Mouse (Mus musculus) common myeloid progenitor, adult 5-6 weeks (primary cell): Measurements from ENCODE around the gene Cd101. TPM values are rescaled to one million over a fixed set of nuclear protein-coding genes. Genes with fewer than 3 reads are reported as not detected.

Experiments used
- ATAC-seq: replicated peaks from 2 replicates; pipeline ENCODE4 v1.8.0; 2016; ENCODE audit warnings: low read depth, mild to moderate bottlenecking, moderate TSS enrichment, inconsistent platforms; ENCODE audit not compliant: poor library complexity, severe bottlenecking
- total RNA-seq: library from RNA; stranded (forward); fragments of 200-1000, 187-1606 nt; gene quantifications from 2 replicates; pipeline ENCODE4 v1.2.3, GENCODE M21; 2017

Gene Cd101
- total RNA-seq, 1 experiment from 2014 or later: not detected

GRCm38 (mm10) chr3:101045431-101045830 is 16.1 kb upstream of the Cd101 start:
- no peak for ATAC-seq

- ATAC-seq: no peak
Measured at GRCm38 (mm10) chr3:101044686-101045085, 15.3 kb upstream of the Cd101 start.

- no peak for ATAC-seq
Measured at GRCm38 (mm10) chr3:101041997-101042396, 12.6 kb upstream of the Cd101 start.

- 0 out of 2 replicates have a peak, but pooled peaks have one; percentile 24 for ATAC-seq
Measured at GRCm38 (mm10) chr3:101037984-101038545, 8.7 kb upstream of the Cd101 start.

GRCm38 (mm10) chr3:101036001-101036400 is 6.6 kb upstream of the Cd101 start:
- ATAC-seq: no peak

- ATAC-seq: no peak
Measured at GRCm38 (mm10) chr3:101034509-101034908, 5.2 kb upstream of the Cd101 start.

GRCm38 (mm10) chr3:101033644-101034043 is 4.3 kb upstream of the Cd101 start:
- peak; percentile 49 for ATAC-seq

GRCm38 (mm10) chr3:101031456-101032142 is 2.2 kb upstream of the Cd101 start:
- ATAC-seq: 0 out of 2 replicates have a peak, but pooled peaks have one; percentile 27

- peak; percentile 60; the same call in 1 of the 2 replicates for ATAC-seq
Measured at GRCm38 (mm10) chr3:101030630-101031029, 1.3 kb upstream of the Cd101 start.

- no peak for ATAC-seq
Measured at GRCm38 (mm10) chr3:101026741-101027140, 2.6 kb downstream of the Cd101 start.

- no peak for ATAC-seq
Measured at GRCm38 (mm10) chr3:101022967-101023366, 6.4 kb downstream of the Cd101 start.

- ATAC-seq: no peak
Measured at GRCm38 (mm10) chr3:101021481-101022051, 7.8 kb downstream of the Cd101 start.

- no peak for ATAC-seq
Measured at GRCm38 (mm10) chr3:101021073-101021472, 8.3 kb downstream of the Cd101 start.

- ATAC-seq: no peak
Measured at GRCm38 (mm10) chr3:101018494-101018893, 10.9 kb downstream of the Cd101 start.

GRCm38 (mm10) chr3:101016050-101016449 is 13.3 kb downstream of the Cd101 start:
- no peak for ATAC-seq

GRCm38 (mm10) chr3:101015254-101015653 is 14.1 kb downstream of the Cd101 start:
- no peak for ATAC-seq

- no peak for ATAC-seq
Measured at GRCm38 (mm10) chr3:101013536-101013935, 15.8 kb downstream of the Cd101 start.

GRCm38 (mm10) chr3:101013005-101013404 is 16.4 kb downstream of the Cd101 start:
- no peak for ATAC-seq

GRCm38 (mm10) chr3:101012597-101012996 is 16.8 kb downstream of the Cd101 start:
- ATAC-seq: no peak

GRCm38 (mm10) chr3:101012131-101012571 is 17.2 kb downstream of the Cd101 start:
- ATAC-seq: no peak

- ATAC-seq: 0 out of 2 replicates have a peak, but pooled peaks have one; percentile 12
Measured at GRCm38 (mm10) chr3:101011203-101011600, 18.2 kb downstream of the Cd101 start.
